Mouse (Mus musculus): ENCODE measurements around the gene Olfr827. TPM values are rescaled to one million over a fixed set of nuclear protein-coding genes. Genes with fewer than 3 reads are reported as not detected.
A peak's percentile ranks its signal among the peaks of the same experiment; 100 is the strongest.

The Olfr827 gene
- total RNA-seq (2014; rRNA removed), result not detected in 2 replicates
- polyA plus RNA-seq (2015; fragmentation: Nextera tagmentation; extraction: Ambion mirVana), result not detected in 2 replicates

GRCm38 (mm10) chr10:130214303-130214702 is at the start of gene Olfr827:
Gene Olfr827, minus strand, starts transcription at chr10:130214403.
- WGBS, result 93% methylated on average over 1 of the region's 1 CpGs
- no peak for ATAC-seq

GRCm38 (mm10) chr10:130263203-130263602 is 49.0 kb upstream of the Olfr827 start:
- 29% methylated on average over 4 of the region's 4 CpGs for WGBS
- no peaks in the 10 kb centered on the region for H3K36me3 ChIP-seq (ENCODE audit: insufficient read depth)
- DNase-seq (peak; percentile 48), ATAC-seq (peak; percentile 92)
- H3K9ac ChIP-seq, result no peak overlapping the region
- H3K4me3 ChIP-seq (ENCODE audit: low read depth, low read length), result no peak overlapping the region
- no peak overlapping the region for H3K27ac ChIP-seq (ENCODE audit: low read depth, low read length)
- no peaks in the 10 kb centered on the region for H3K9me3 ChIP-seq (ENCODE audit: low read length)
- H3K4me2 ChIP-seq (ENCODE audit: low read depth), result no peak overlapping the region
- H3K27me3 ChIP-seq (ENCODE audit: insufficient read depth, low read length), result no peaks in the 10 kb centered on the region
- no peaks in the 10 kb centered on the region for H3K4me1 ChIP-seq (ENCODE audit: insufficient read depth)
- TF ChIP-seq CTCF (IDR thresholded peaks at IDR 0.05; ENCODE audit: low read depth), result no peak

More at GRCm38 (mm10) chr10:130214303-130214702, at the start of gene Olfr827:
- H3K36me3 ChIP-seq (ENCODE audit: insufficient read depth), result no peaks in the 10 kb centered on the region
- no peak within 1 kb of the TSS for H3K27ac ChIP-seq (ENCODE audit: low read depth, low read length)
- no peaks in the 10 kb centered on the region for H3K27me3 ChIP-seq (ENCODE audit: insufficient read depth, low read length)
- TF ChIP-seq CTCF (IDR thresholded peaks at IDR 0.05; ENCODE audit: low read depth), result no peak
- no peaks in the 10 kb centered on the region for H3K4me1 ChIP-seq (ENCODE audit: insufficient read depth)
- H3K9ac ChIP-seq, result no peak within 1 kb of the TSS
- H3K9me3 ChIP-seq (ENCODE audit: low read length), result no peaks in the 10 kb centered on the region
- no peak within 1 kb of the TSS for H3K4me2 ChIP-seq (ENCODE audit: low read depth)
- no peak for DNase-seq
- no peak within 1 kb of the TSS for H3K4me3 ChIP-seq (ENCODE audit: low read depth, low read length)

- H3K9me3 ChIP-seq (ENCODE audit: low read length), result no peaks in the 10 kb centered on the region
- H3K4me3 ChIP-seq (ENCODE audit: low read depth, low read length), result no peak overlapping the region
- no peak for DNase-seq
- H3K36me3 ChIP-seq (ENCODE audit: insufficient read depth), result no peaks in the 10 kb centered on the region
- H3K4me1 ChIP-seq (ENCODE audit: insufficient read depth), result no peaks in the 10 kb centered on the region
- no peak overlapping the region for H3K9ac ChIP-seq
- H3K4me2 ChIP-seq (ENCODE audit: low read depth), result no peak overlapping the region
- peak; percentile 74 for ATAC-seq
- H3K27ac ChIP-seq (ENCODE audit: low read depth, low read length), result no peak overlapping the region
- TF ChIP-seq CTCF (IDR thresholded peaks at IDR 0.05; ENCODE audit: low read depth), result no peak
- WGBS, result 66% methylated on average over 1 of the region's 1 CpGs
- H3K27me3 ChIP-seq (ENCODE audit: insufficient read depth, low read length), result no peaks in the 10 kb centered on the region
These were observed 45.3 kb upstream of the Olfr827 start for GRCm38 (mm10) chr10:130259483-130259882.

DNA sequence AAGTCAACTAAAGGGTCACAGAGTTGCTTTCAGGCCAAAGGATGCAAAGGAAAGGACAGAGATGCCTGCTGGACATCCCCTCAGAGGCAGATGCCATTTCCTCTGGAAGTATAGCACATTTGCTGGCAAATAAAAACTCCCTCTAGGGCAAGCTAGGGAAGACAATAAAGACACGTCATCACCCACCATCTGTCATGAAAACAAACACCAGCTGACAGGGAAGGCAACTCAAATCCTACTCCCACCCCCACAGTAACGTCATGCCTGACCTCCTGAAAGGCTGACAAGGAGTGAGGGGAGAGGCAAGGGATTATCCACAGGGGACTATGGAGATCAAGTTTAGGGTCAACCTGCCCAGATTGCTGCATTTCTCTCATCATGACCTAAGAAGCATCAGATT is 30.1 kb upstream of the Olfr827 start:
- Histone ChIP-seq H3K4me2 (ENCODE audit: low read depth) (no peak overlapping the region), H3K36me3 (ENCODE audit: insufficient read depth) (no peaks in the 10 kb centered on the region), H3K27ac (ENCODE audit: low read depth, low read length) (no peak overlapping the region), H3K9ac (no peak overlapping the region), H3K4me1 (ENCODE audit: insufficient read depth) (no peaks in the 10 kb centered on the region), H3K27me3 (ENCODE audit: insufficient read depth, low read length) (no peaks in the 10 kb centered on the region), H3K9me3 (ENCODE audit: low read length) (no peaks in the 10 kb centered on the region), H3K4me3 (ENCODE audit: low read depth, low read length) (no peak overlapping the region)
- ATAC-seq (no peak), DNase-seq (no peak)
- WGBS, result 10% methylated on average over 2 of the region's 2 CpGs
- TF ChIP-seq CTCF (IDR thresholded peaks at IDR 0.05; ENCODE audit: low read depth), result no peak

- ATAC-seq, result no peak
- Histone ChIP-seq H3K9me3 (ENCODE audit: low read length) (no peaks in the 10 kb centered on the region), H3K4me1 (ENCODE audit: insufficient read depth) (no peaks in the 10 kb centered on the region), H3K4me2 (ENCODE audit: low read depth) (no peak overlapping the region), H3K27ac (ENCODE audit: low read depth, low read length) (no peak overlapping the region), H3K9ac (no peak overlapping the region), H3K27me3 (ENCODE audit: insufficient read depth, low read length) (no peaks in the 10 kb centered on the region), H3K4me3 (ENCODE audit: low read depth, low read length) (no peak overlapping the region), H3K36me3 (ENCODE audit: insufficient read depth) (no peaks in the 10 kb centered on the region)
- no peak for TF ChIP-seq CTCF (IDR thresholded peaks at IDR 0.05; ENCODE audit: low read depth)
- 10% methylated on average over 2 of the region's 2 CpGs for WGBS
- DNase-seq, result no peak
These were observed 24.4 kb upstream of the Olfr827 start for GRCm38 (mm10) chr10:130238318-130239209.

DNA sequence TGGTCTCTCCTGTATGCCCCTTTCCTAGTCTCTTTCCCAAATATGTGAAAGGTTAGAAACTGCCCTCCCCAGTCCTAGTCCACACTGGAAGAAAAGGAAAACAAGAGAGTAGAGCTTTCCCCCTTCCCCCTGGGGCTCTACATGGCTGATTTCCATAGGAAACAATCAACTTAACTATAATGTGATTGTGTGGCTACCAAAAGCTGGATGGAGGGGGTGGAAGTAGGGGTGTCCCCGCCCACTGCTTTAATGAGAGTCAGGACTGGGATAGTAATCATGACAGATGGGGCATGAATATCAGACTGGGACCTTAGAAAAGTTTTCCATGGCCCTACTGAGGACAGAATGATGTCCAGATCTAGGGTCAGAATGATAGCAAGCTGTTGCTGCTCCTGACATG is 20.4 kb upstream of the Olfr827 start:
- no peak for TF ChIP-seq CTCF (IDR thresholded peaks at IDR 0.05; ENCODE audit: low read depth)
- H3K27me3 ChIP-seq (ENCODE audit: insufficient read depth, low read length), result no peaks in the 10 kb centered on the region
- H3K4me2 ChIP-seq (ENCODE audit: low read depth), result no peak overlapping the region
- no peaks in the 10 kb centered on the region for H3K36me3 ChIP-seq (ENCODE audit: insufficient read depth)
- ATAC-seq (no peak), DNase-seq (no peak)
- no peak overlapping the region for H3K9ac ChIP-seq
- no peaks in the 10 kb centered on the region for H3K4me1 ChIP-seq (ENCODE audit: insufficient read depth)
- H3K4me3 ChIP-seq (ENCODE audit: low read depth, low read length), result no peak overlapping the region
- no peak overlapping the region for H3K27ac ChIP-seq (ENCODE audit: low read depth, low read length)
- H3K9me3 ChIP-seq (ENCODE audit: low read length), result no peaks in the 10 kb centered on the region
- WGBS, result 22% methylated on average over 1 of the region's 1 CpGs

DNA sequence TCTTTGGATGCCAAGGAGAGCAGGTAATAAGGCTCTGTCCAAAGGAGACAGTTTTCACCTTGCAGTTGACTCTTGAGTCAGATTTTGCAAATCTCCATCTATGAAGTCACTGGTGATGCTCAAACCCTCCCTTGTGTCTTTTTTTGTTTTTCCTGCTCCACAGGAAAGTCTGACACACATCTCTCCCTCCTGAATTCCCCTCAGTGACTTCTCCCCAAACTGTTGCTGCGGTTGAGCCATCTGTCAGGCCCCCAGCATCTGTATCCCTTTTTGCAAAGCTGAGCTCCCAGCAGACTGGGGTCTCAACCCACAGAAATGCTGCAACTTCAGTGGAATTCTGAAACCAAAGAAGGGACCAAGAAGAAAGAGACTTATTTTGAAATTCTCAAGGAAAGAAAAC is 17.9 kb upstream of the Olfr827 start:
- ATAC-seq (no peak), DNase-seq (no peak)
- H3K27ac ChIP-seq (ENCODE audit: low read depth, low read length), result no peak overlapping the region
- no peaks in the 10 kb centered on the region for H3K4me1 ChIP-seq (ENCODE audit: insufficient read depth)
- H3K36me3 ChIP-seq (ENCODE audit: insufficient read depth), result no peaks in the 10 kb centered on the region
- no peaks in the 10 kb centered on the region for H3K27me3 ChIP-seq (ENCODE audit: insufficient read depth, low read length)
- no peaks in the 10 kb centered on the region for H3K9me3 ChIP-seq (ENCODE audit: low read length)
- 87% methylated on average over 1 of the region's 1 CpGs for WGBS
- H3K9ac ChIP-seq, result no peak overlapping the region
- H3K4me2 ChIP-seq (ENCODE audit: low read depth), result no peak overlapping the region
- no peak for TF ChIP-seq CTCF (IDR thresholded peaks at IDR 0.05; ENCODE audit: low read depth)
- H3K4me3 ChIP-seq (ENCODE audit: low read depth, low read length), result no peak overlapping the region

Measured in forebrain, postnatal 0 days (tissue).